ENCODE assay signal across 30 mouse cellular contexts in genomic region chr14:7880389-7880788, GRCm38 (mm10).
DNase-seq lines count a peak whose midpoint lies in the region; ATAC-seq and TF ChIP-seq lines count a peak whose summit lies in the region.
"Had no signal": no experiment of that assay in that cellular context is flagged by ENCODE, and none has a peak within 500 bp of the region (broad histone marks: within the 10 kb centered on the region; RNA-seq: fewer than 3 reads in every experiment).

No protein-coding gene starts in this region.

- H3K4me2 ChIP-seq in hindbrain, embryonic 11.5 days (replicated peaks; ENCODE audit: low read depth, low read length): no peak overlapping the region
- H3K4me2 ChIP-seq: embryonic facial prominence, embryonic 12.5 days; embryonic facial prominence, embryonic 15.5 days; forebrain, embryonic 13.5 days; heart, embryonic 12.5 days; heart, embryonic 15.5 days; hindbrain, embryonic 12.5 days; hindbrain, embryonic 15.5 days had no signal

- peak; percentile 83 for ATAC-seq in granulocyte monocyte progenitor cell, adult 5-6 weeks (replicated peaks; ENCODE audit: poor library complexity, severe bottlenecking)
- 0 out of 2 replicates have a peak, but pooled peaks have one; percentile 44 for ATAC-seq in monocyte, adult 5-6 weeks (replicated peaks; ENCODE audit: insufficient number of reproducible peaks, low FRiP score, low TSS enrichment, poor library complexity, severe bottlenecking)
- ATAC-seq in erythroid progenitor cell, adult 5-6 weeks (replicated peaks; ENCODE audit: low FRiP score, poor library complexity, severe bottlenecking): no peak
- ATAC-seq in hindbrain, embryonic 11.5 days (ENCODE audit: low FRiP score): no peak
- ATAC-seq: CD4-positive, CD25-positive, alpha-beta regulatory T cell, adult 4 months; forebrain, embryonic 13.5 days; forebrain, embryonic 16.5 days; intestine, postnatal 0 days; Patski had no signal

- no peak for TF ChIP-seq CTCF in MEL (IDR thresholded peaks at IDR 0.05 in 2 of 3, conservative IDR thresholded peaks at IDR 0.05 in 1 of 3; ENCODE audit: control insufficient read depth in 1 of 3, insufficient read depth in 1 of 3, low read depth in 2 of 3, low read length in 3 of 3, poor library complexity in 1 of 3, severe bottlenecking in 1 of 3)

- H3K9me3 ChIP-seq in MEL (replicated peaks; ENCODE audit: insufficient read depth, low read length): no peaks in the 10 kb centered on the region
- no peaks in the 10 kb centered on the region for H3K9me3 ChIP-seq in hindbrain, embryonic 11.5 days (ENCODE audit: control insufficient read depth, low read length)
- H3K9me3 ChIP-seq: embryonic facial prominence, embryonic 12.5 days; embryonic facial prominence, embryonic 15.5 days; forebrain, embryonic 13.5 days; heart, embryonic 12.5 days; heart, embryonic 15.5 days; hindbrain, embryonic 12.5 days; hindbrain, embryonic 15.5 days had no signal

- H3K9ac ChIP-seq in MEL (ENCODE audit: control insufficient read depth, low read depth, low read length, poor library complexity, severe bottlenecking): no peak overlapping the region
- no peak overlapping the region for H3K9ac ChIP-seq in hindbrain, embryonic 11.5 days (ENCODE audit: low read depth, low read length)
- H3K9ac ChIP-seq: embryonic facial prominence, embryonic 12.5 days; embryonic facial prominence, embryonic 15.5 days; forebrain, embryonic 13.5 days; heart, embryonic 12.5 days; heart, embryonic 15.5 days; hindbrain, embryonic 12.5 days; hindbrain, embryonic 15.5 days had no signal

- TF ChIP-seq EP300 in MEL (IDR thresholded peaks at IDR 0.05; ENCODE audit: low read depth in 1 of 2, low read length in 2 of 2): peak; percentile 17 to 20; a peak in 2 of 4 replicates

- DNase-seq in 416B (ENCODE audit: low read depth) (peak; percentile 73), MEL (ENCODE audit: low read depth, low spot score) (peak; percentile 44)
- no peak for DNase-seq in hindbrain, embryonic 11.5 days (ENCODE audit: low spot score)
- DNase-seq in ovary, postnatal 14 days (ENCODE audit: low spot score): no peak
- DNase-seq in right cerebral cortex, postnatal 10 days (ENCODE audit: low spot score in 2 of 2): no peak
- DNase-seq: adrenal gland, postnatal 10 days; B cell, adult 2 months; cerebellum, adult 11 months; cerebellum, adult 8-10 months; cerebellum, postnatal 10 days; cerebellum, postnatal 36 days; gastrocnemius, postnatal 10 days; gastrocnemius, postnatal 36 days; heart, adult 18-20 months; heart, postnatal 10 days; heart, postnatal 4 days had no signal

- TF ChIP-seq POLR2A in MEL (IDR thresholded peaks at IDR 0.05; ENCODE audit: control insufficient read depth in 1 of 2, insufficient read depth in 1 of 2, low read depth in 1 of 2, low read length in 2 of 2, poor library complexity in 1 of 2): no peak

- peaks cover 0 to 38% of the 10 kb centered on the region in 2 experiments; a peak in 2 of 4 replicates for H3K36me3 ChIP-seq in MEL (ENCODE audit: control insufficient read depth in 1 of 2, insufficient read depth in 2 of 2, low read length in 2 of 2)
- no peaks in the 10 kb centered on the region for H3K36me3 ChIP-seq in hindbrain, embryonic 11.5 days (ENCODE audit: control insufficient read depth, insufficient read depth, low read length)

- H3K4me3 ChIP-seq in MEL (ENCODE audit: control insufficient read depth in 1 of 2, insufficient read depth in 1 of 2, low read depth in 2 of 2, low read length in 2 of 2): no peak overlapping the region
- no peak overlapping the region for H3K4me3 ChIP-seq in hindbrain, embryonic 11.5 days (ENCODE audit: low read depth, low read length)
- H3K4me3 ChIP-seq: embryonic facial prominence, embryonic 12.5 days; embryonic facial prominence, embryonic 15.5 days; forebrain, embryonic 13.5 days; heart, embryonic 12.5 days; heart, embryonic 15.5 days; hindbrain, embryonic 12.5 days; hindbrain, embryonic 15.5 days had no signal

- WGBS in hindbrain, embryonic 11.5 days: 91% methylated on average over 6 of the region's 6 CpGs

- peaks cover 26 to 43% of the 10 kb centered on the region in 2 experiments for H3K4me1 ChIP-seq in MEL (ENCODE audit: control insufficient read depth in 1 of 2, insufficient read depth in 2 of 2, low read length in 2 of 2)
- no peaks in the 10 kb centered on the region for H3K4me1 ChIP-seq in hindbrain, embryonic 11.5 days (replicated peaks; ENCODE audit: control insufficient read depth, insufficient read depth, low read length)
- H3K4me1 ChIP-seq: embryonic facial prominence, embryonic 12.5 days; embryonic facial prominence, embryonic 15.5 days; forebrain, embryonic 13.5 days; heart, embryonic 12.5 days; heart, embryonic 15.5 days; hindbrain, embryonic 12.5 days; hindbrain, embryonic 15.5 days had no signal

- TF ChIP-seq RAD21 in MEL (IDR thresholded peaks at IDR 0.05; ENCODE audit: low read depth, low read length): no peak

- no peaks in the 10 kb centered on the region for H3K27me3 ChIP-seq in MEL (ENCODE audit: control insufficient read depth in 1 of 2, insufficient read depth in 2 of 2, low read length in 2 of 2)
- H3K27me3 ChIP-seq in hindbrain, embryonic 11.5 days (ENCODE audit: control insufficient read depth, insufficient read depth, low read length): no peaks in the 10 kb centered on the region
- H3K27me3 ChIP-seq: embryonic facial prominence, embryonic 12.5 days; embryonic facial prominence, embryonic 15.5 days; forebrain, embryonic 13.5 days; heart, embryonic 12.5 days; heart, embryonic 15.5 days; hindbrain, embryonic 12.5 days; hindbrain, embryonic 15.5 days; Patski had no signal

- peak overlapping the region; percentile 50 for H3K27ac ChIP-seq in MEL (ENCODE audit: control insufficient read depth, low read depth, low read length)
- no peak overlapping the region for H3K27ac ChIP-seq in hindbrain, embryonic 11.5 days (ENCODE audit: low read depth, low read length)
- H3K27ac ChIP-seq: embryonic facial prominence, embryonic 12.5 days; embryonic facial prominence, embryonic 15.5 days; forebrain, embryonic 13.5 days; heart, embryonic 15.5 days; hindbrain, embryonic 12.5 days; hindbrain, embryonic 15.5 days had no signal

- no peaks in the 10 kb centered on the region for H3K79me2 ChIP-seq in MEL (ENCODE audit: control insufficient read depth, insufficient read depth, low read length, poor library complexity)

TF ChIP-seq in MEL, 35 proteins besides CTCF, POLR2A, EP300 and RAD21:
- TF ChIP-seq E2F4 (IDR thresholded peaks at IDR 0.05; ENCODE audit: borderline replicate concordance, low read depth, low read length) (no peak), USF1 (IDR thresholded peaks at IDR 0.05; ENCODE audit: low read depth, low read length) (peak; percentile 16; the same call in 1 of the 2 replicates), MYC (IDR thresholded peaks at IDR 0.05; ENCODE audit: low read depth, low read length) (peak; percentile 49; the same call in 1 of the 2 replicates), MXI1 (IDR thresholded peaks at IDR 0.05; ENCODE audit: low read depth, low read length) (0 out of 2 replicates have a peak, but pooled peaks have one; percentile 43), HCFC1 (IDR thresholded peaks at IDR 0.05; ENCODE audit: low read depth, low read length) (0 out of 2 replicates have a peak, but pooled peaks have one; percentile 32), BHLHE40 (IDR thresholded peaks at IDR 0.05; ENCODE audit: borderline replicate concordance, low read depth, low read length) (0 out of 2 replicates have a peak, but pooled peaks have one; percentile 29), ETS1 (IDR thresholded peaks at IDR 0.05; ENCODE audit: low read depth, low read length) (peak; percentile 62), SIN3A (IDR thresholded peaks at IDR 0.05; ENCODE audit: low read length) (peak; percentile 39; the same call in 1 of the 2 replicates), MAX (IDR thresholded peaks at IDR 0.05; ENCODE audit: low read length) (0 out of 2 replicates have a peak, but pooled peaks have one; percentile 14), ZC3H11A (IDR thresholded peaks at IDR 0.05; ENCODE audit: low read depth, low read length) (no peak), ELF1 (IDR thresholded peaks at IDR 0.05; ENCODE audit: low read depth, low read length) (no peak), MEF2A (IDR thresholded peaks at IDR 0.05; ENCODE audit: extremely low read depth, insufficient replicate concordance, low read depth, low read length, poor library complexity, severe bottlenecking) (no peak)

Comparison
In these comparisons a context has a peak if more than half of its experiments do, and no peak if none do; other contexts are left out.
1. DNase-seq: peak in 416B (single experiment) and MEL (single experiment); none in hindbrain, embryonic 11.5 days (single experiment), ovary, postnatal 14 days (single experiment) and right cerebral cortex, postnatal 10 days (0 of 2).
2. ATAC-seq: peak in granulocyte monocyte progenitor cell, adult 5-6 weeks (single experiment) and monocyte, adult 5-6 weeks (single experiment); none in erythroid progenitor cell, adult 5-6 weeks (single experiment) and hindbrain, embryonic 11.5 days (single experiment).